Mouse (Mus musculus): Measurements from ENCODE around the gene E2f2. TPM values are rescaled to one million over a fixed set of nuclear protein-coding genes. Genes with fewer than 3 reads are reported as not detected.

Gene E2f2
- total and polyA plus RNA-seq, 2 experiments from 2014 or later, result 1.2 to 1.4 TPM

GRCm38 (mm10) chr4:136199562-136200292 is 27.5 kb downstream of the E2f2 start:
- no peak overlapping the region for H3K4me3 ChIP-seq (ENCODE audit: low read depth, low read length)
- no peak overlapping the region for H3K27ac ChIP-seq (ENCODE audit: low read depth, low read length)
- TF ChIP-seq CTCF (IDR thresholded peaks at IDR 0.05; ENCODE audit: low read depth), result peak; percentile 86
- no peaks in the 10 kb centered on the region for H3K4me1 ChIP-seq (ENCODE audit: insufficient read depth)
- ATAC-seq, result no peak
- no peak overlapping the region for H3K9ac ChIP-seq
- H3K4me2 ChIP-seq (ENCODE audit: low read depth), result no peak overlapping the region
- whole genome bisulfite sequencing, result 33% methylated on average over 9 of the region's 9 CpGs
- no peaks in the 10 kb centered on the region for H3K9me3 ChIP-seq (ENCODE audit: low read length)
- no peaks in the 10 kb centered on the region for H3K27me3 ChIP-seq (ENCODE audit: insufficient read depth, low read length)
- H3K36me3 ChIP-seq (ENCODE audit: insufficient read depth), result no peaks in the 10 kb centered on the region
- peak; percentile 71 for DNase-seq

GRCm38 (mm10) chr4:136202509-136202908 is 30.3 kb downstream of the E2f2 start:
- WGBS, result 2% methylated on average over 9 of the region's 9 CpGs
- no peaks in the 10 kb centered on the region for H3K9me3 ChIP-seq (ENCODE audit: low read length)
- H3K27me3 ChIP-seq (ENCODE audit: insufficient read depth, low read length), result no peaks in the 10 kb centered on the region
- H3K4me3 ChIP-seq (ENCODE audit: low read depth, low read length), result no peak overlapping the region
- H3K4me2 ChIP-seq (ENCODE audit: low read depth), result no peak overlapping the region
- peak; percentile 81 for TF ChIP-seq CTCF (IDR thresholded peaks at IDR 0.05; ENCODE audit: low read depth)
- H3K4me1 ChIP-seq (ENCODE audit: insufficient read depth), result no peaks in the 10 kb centered on the region
- H3K27ac ChIP-seq (ENCODE audit: low read depth, low read length), result no peak overlapping the region
- H3K36me3 ChIP-seq (ENCODE audit: insufficient read depth), result no peaks in the 10 kb centered on the region
- ATAC-seq (peak; percentile 55; the same call in 1 of the 2 replicates), DNase-seq (peak; percentile 73)
- no peak overlapping the region for H3K9ac ChIP-seq

- no peak overlapping the region for H3K4me3 ChIP-seq (ENCODE audit: low read depth, low read length)
- no peak for ATAC-seq
These were observed 32.6 kb downstream of the E2f2 start for GRCm38 (mm10) chr4:136204775-136205174.

GRCm38 (mm10) chr4:136206033-136206893 is 34.1 kb downstream of the E2f2 start, which contains the start of gene Asap3:
TSS of gene Asap3 (plus strand) at chr4:136206365.
- WGBS, result 4% methylated on average over 54 of the region's 54 CpGs
- Histone ChIP-seq H3K4me3 (ENCODE audit: low read depth, low read length) (peak within 1 kb of the TSS; percentile 56), H3K9me3 (ENCODE audit: low read length) (no peaks in the 10 kb centered on the region), H3K4me1 (ENCODE audit: insufficient read depth) (no peaks in the 10 kb centered on the region), H3K36me3 (ENCODE audit: insufficient read depth) (no peaks in the 10 kb centered on the region), H3K9ac (peak within 1 kb of the TSS; percentile 65), H3K4me2 (ENCODE audit: low read depth) (peak within 1 kb of the TSS; percentile 100), H3K27me3 (ENCODE audit: insufficient read depth, low read length) (no peaks in the 10 kb centered on the region), H3K27ac (ENCODE audit: low read depth, low read length) (no peak within 1 kb of the TSS)
- ATAC-seq (peak; percentile 82), DNase-seq (peak; percentile 82)
- TF ChIP-seq CTCF (IDR thresholded peaks at IDR 0.05; ENCODE audit: low read depth), result peak; percentile 37; the same call in 1 of the 2 replicates

More at GRCm38 (mm10) chr4:136204775-136205174, 32.6 kb downstream of the E2f2 start:
- DNase-seq, result no peak
- no peak for TF ChIP-seq CTCF (IDR thresholded peaks at IDR 0.05; ENCODE audit: low read depth)
- Histone ChIP-seq H3K4me1 (ENCODE audit: insufficient read depth) (no peaks in the 10 kb centered on the region), H3K4me2 (ENCODE audit: low read depth) (no peak overlapping the region), H3K9ac (no peak overlapping the region), H3K9me3 (ENCODE audit: low read length) (no peaks in the 10 kb centered on the region), H3K27ac (ENCODE audit: low read depth, low read length) (no peak overlapping the region), H3K36me3 (ENCODE audit: insufficient read depth) (no peaks in the 10 kb centered on the region), H3K27me3 (ENCODE audit: insufficient read depth, low read length) (no peaks in the 10 kb centered on the region)
- 81% methylated on average over 2 of the region's 2 CpGs for WGBS

GRCm38 (mm10) chr4:136206943-136207342 is 34.7 kb downstream of the E2f2 start:
- Histone ChIP-seq H3K4me2 (ENCODE audit: low read depth) (peak overlapping the region; percentile 100), H3K4me3 (ENCODE audit: low read depth, low read length) (peak overlapping the region; percentile 56), H3K36me3 (ENCODE audit: insufficient read depth) (no peaks in the 10 kb centered on the region), H3K9me3 (ENCODE audit: low read length) (no peaks in the 10 kb centered on the region), H3K27ac (ENCODE audit: low read depth, low read length) (no peak overlapping the region), H3K9ac (peak overlapping the region; percentile 65), H3K27me3 (ENCODE audit: insufficient read depth, low read length) (no peaks in the 10 kb centered on the region), H3K4me1 (ENCODE audit: insufficient read depth) (no peaks in the 10 kb centered on the region)
- WGBS, result 7% methylated on average over 6 of the region's 6 CpGs
- no peak for ATAC-seq
- TF ChIP-seq CTCF (IDR thresholded peaks at IDR 0.05; ENCODE audit: low read depth), result no peak
- no peak for DNase-seq

GRCm38 (mm10) chr4:136210931-136211330 is 38.7 kb downstream of the E2f2 start:
- H3K27me3 ChIP-seq (ENCODE audit: insufficient read depth, low read length), result no peaks in the 10 kb centered on the region
- no peak overlapping the region for H3K27ac ChIP-seq (ENCODE audit: low read depth, low read length)
- no peak for TF ChIP-seq CTCF (IDR thresholded peaks at IDR 0.05; ENCODE audit: low read depth)
- WGBS, result 81% methylated on average over 9 of the region's 9 CpGs
- H3K9ac ChIP-seq, result no peak overlapping the region
- no peaks in the 10 kb centered on the region for H3K4me1 ChIP-seq (ENCODE audit: insufficient read depth)
- no peaks in the 10 kb centered on the region for H3K36me3 ChIP-seq (ENCODE audit: insufficient read depth)
- DNase-seq (no peak), ATAC-seq (no peak)
- no peaks in the 10 kb centered on the region for H3K9me3 ChIP-seq (ENCODE audit: low read length)
- no peak overlapping the region for H3K4me2 ChIP-seq (ENCODE audit: low read depth)
- H3K4me3 ChIP-seq (ENCODE audit: low read depth, low read length), result no peak overlapping the region

GRCm38 (mm10) chr4:136213629-136214028 is 41.4 kb downstream of the E2f2 start:
- 59% methylated on average over 7 of the region's 7 CpGs for WGBS
- H3K4me1 ChIP-seq (ENCODE audit: insufficient read depth), result peaks cover 4% of the 10 kb centered on the region; the same call in 1 of the 2 replicates
- no peak overlapping the region for H3K4me2 ChIP-seq (ENCODE audit: low read depth)
- H3K9ac ChIP-seq, result no peak overlapping the region
- no peak overlapping the region for H3K27ac ChIP-seq (ENCODE audit: low read depth, low read length)
- no peaks in the 10 kb centered on the region for H3K27me3 ChIP-seq (ENCODE audit: insufficient read depth, low read length)
- no peak overlapping the region for H3K4me3 ChIP-seq (ENCODE audit: low read depth, low read length)
- no peaks in the 10 kb centered on the region for H3K36me3 ChIP-seq (ENCODE audit: insufficient read depth)
- H3K9me3 ChIP-seq (ENCODE audit: low read length), result no peaks in the 10 kb centered on the region
- ATAC-seq (no peak), DNase-seq (no peak)
- TF ChIP-seq CTCF (IDR thresholded peaks at IDR 0.05; ENCODE audit: low read depth), result no peak
